Mouse (Mus musculus): ENCODE measurements at regions not wholly inside any gene's neighbourhood (a gene's known extent, or its start where the extent isn't known, plus 50 kb on each side); places are given as distances from the start of the nearest gene placed in this dataset.

GRCm38 (mm10) chr6:116896132-116896630, 179.5 kb upstream of the Tmem72 start:
- DNase-seq (ENCODE audit: low spot score in 2 of 2): no peak

DNA sequence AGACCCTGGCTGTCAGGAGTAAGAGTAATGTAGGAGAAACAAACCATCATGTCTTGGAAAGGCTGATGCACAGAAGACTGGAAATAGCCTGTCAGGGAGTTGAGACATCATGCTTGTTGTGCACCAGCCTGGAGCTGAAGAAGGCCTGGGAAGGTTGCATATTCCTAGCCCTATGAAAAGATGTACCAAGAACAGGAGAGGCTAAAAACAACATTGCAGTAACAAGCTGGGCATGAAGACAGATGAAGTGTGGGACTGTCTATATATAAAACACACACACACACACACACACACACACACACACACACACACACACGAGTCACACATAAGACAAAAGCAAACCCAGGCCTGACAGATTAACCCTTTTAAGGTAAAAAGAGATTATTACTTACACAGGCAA, 185.1 kb upstream of the Tmem72 start:
- peak; percentile 11 to 59 for DNase-seq (ENCODE audit: low spot score in 2 of 2)

DNA sequence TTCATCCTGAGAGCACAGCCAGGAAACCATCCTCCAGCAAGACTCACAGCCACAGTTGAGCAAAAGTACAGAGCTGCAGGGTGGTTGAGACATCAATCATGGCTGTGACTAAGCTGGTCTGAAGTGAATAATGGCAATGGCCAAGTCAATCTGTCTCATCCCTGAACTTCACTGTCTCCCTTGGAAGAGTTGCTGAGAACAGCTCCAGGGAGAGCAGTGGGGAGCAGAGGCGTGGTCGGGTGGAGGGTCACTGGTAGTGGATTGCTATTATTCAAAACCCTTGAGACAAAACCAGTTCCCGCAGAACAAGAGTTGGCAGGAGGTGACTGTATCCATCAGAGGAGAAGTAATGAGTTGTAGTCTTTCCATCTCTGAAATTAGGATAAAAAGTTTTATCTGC, 185.7 kb upstream of the Tmem72 start:
- no peak for DNase-seq (ENCODE audit: low spot score in 2 of 2)

DNA sequence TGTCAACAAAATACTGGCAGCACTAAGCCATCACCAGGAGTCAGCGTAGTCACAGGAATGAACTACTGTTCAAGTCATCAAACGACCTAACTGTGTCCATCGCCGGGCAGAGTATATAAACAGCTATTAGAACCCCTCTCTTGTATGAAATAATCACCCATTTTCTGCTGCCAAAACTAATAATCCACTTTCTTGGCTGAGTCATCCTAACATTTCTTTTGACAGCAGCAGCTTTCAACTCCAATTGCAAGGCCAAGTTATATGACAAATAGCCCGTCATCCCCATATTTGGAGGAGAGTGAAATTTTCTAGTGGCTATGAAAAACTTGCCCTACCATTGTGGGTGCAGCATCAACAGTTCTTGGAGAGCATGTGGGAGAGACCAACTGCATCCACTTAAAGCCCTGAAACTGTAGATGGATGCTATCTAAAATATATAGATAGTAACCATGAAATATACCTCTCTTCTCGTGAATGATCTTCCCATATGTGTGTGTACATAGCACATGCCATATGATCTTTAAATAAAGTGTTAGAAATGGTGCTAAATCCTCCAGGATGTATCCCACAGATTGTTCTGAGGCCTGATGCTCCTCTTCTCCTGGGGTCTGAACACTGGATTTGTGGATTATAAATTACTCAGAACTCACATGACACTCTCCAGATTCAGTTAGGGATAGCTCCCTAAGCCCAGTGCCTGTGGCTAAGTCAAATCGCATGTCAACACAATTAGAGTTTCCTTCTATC, 189.9 kb upstream of the Tmem72 start:
- peak; percentile 10 to 43 for DNase-seq (ENCODE audit: low spot score in 2 of 2)

DNA sequence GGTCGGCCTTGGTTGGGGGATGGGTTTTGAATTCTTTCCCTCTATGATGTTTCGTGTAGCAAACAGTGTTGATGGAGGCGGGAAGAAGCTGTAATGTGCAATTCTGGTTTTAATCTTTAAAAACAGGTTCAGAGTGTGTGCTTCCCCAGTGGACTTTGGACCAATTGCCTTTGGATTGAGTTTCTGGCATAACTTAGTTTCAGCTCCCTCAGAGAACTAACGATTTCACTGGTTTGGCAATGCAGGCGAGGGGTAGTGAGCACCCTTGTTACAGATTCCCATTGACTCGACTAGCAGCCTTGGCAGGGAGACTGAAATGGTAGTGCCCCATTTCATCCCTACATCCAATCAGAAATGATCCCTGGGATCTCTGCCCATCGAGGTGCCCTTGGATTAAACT, 193.9 kb upstream of the Tmem72 start:
- DNase-seq (ENCODE audit: low spot score in 2 of 2): no peak

GRCm38 (mm10) chr6:116912161-116912560, 195.4 kb upstream of the Tmem72 start:
- no peak for DNase-seq (ENCODE audit: low spot score in 2 of 2)

DNA sequence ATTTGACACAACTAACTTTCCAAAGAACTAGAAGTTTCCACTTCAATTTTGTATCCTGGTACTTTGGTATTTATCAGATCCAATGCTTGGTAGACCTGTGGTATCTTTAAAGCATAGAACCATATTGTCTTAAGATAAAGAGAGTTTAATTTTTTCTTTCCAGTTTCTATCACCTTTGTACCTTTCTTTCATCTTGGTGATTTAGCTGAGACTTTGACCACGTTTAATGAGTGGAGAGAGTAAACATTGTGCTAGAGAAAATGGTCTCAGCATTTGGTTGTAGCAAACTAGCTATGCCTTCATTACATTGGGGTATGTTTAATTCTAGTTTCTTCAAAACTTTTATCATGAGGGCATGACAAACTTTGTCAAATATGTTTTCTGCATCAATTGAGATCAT, 197.4 kb upstream of the Tmem72 start:
- no peak for DNase-seq (ENCODE audit: low spot score in 2 of 2)

GRCm38 (mm10) chr6:116935024-116935423, 218.3 kb upstream of the Tmem72 start:
- no peak for DNase-seq (ENCODE audit: low spot score in 2 of 2)

DNA sequence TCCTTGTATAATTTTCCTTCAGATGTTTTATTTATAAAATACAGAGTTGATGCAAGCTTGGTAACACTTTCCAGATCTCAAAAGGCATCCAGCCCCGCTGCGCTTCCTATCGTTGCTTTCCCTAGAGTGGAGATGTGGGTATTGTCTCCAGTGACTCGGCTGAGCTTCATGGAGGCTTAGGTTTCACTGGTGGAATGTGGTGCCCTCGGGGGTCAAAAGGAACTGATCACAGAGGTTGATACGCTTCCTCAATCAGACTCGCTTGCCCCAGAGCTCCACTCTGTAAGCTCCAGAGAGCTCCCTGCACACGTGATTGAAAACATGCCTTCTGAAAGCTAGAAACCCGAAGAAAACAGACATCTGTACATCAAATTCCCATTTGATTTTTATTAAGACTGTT, 224.9 kb upstream of the Tmem72 start:
- DNase-seq (ENCODE audit: low spot score in 2 of 2): no peak

DNA sequence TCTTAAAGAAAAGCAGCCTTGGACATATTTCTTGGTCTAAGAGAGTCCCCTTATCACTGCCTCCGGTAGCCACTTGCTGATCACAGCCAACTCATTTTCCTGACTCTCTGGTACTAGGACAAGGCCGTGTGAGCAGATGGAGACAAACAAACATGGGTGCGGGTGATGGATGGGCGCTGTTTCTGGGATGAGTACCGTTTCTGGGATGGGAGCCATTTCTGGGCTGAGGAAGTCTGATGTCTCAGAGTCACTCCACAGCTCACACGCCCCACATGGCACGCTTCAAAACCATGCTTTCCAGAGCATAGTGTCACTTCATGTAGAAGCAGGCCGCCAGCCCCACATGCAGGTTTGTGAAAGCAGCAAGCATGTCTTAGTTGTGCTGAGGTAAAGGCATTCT, 225.6 kb upstream of the Cxcl12 start:
- DNase-seq (ENCODE audit: low spot score in 2 of 2): no peak

GRCm38 (mm10) chr6:116946083-116946732, 222.1 kb upstream of the Cxcl12 start:
- DNase-seq (ENCODE audit: low spot score in 2 of 2): no peak

DNA sequence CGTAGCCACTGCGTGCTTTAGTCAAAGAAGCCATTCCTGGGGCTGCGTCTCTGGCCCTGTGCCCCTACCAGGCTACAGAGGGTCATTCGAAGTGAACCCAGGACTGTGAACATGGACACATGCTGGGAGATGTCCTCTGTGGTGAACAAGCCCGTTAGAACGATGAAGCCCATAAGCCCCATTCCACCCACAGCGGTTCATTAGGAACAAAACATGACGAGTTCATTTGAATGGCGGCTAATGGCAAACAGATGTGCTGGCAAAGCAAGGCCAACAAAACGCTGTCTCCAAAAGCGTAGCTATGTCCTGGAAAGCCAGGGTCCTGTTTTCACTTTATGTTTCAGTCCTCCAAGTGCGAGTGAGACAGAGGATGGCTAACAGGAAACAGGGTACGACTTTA, 208.7 kb upstream of the Cxcl12 start:
- no peak for DNase-seq (ENCODE audit: low spot score in 2 of 2)

- DNase-seq (ENCODE audit: low spot score in 2 of 2): no peak
Measured at GRCm38 (mm10) chr6:116960641-116961040, 207.7 kb upstream of the Cxcl12 start.

- no peak for DNase-seq (ENCODE audit: low spot score in 2 of 2)
Measured at GRCm38 (mm10) chr6:116966436-116966835, 201.9 kb upstream of the Cxcl12 start.

DNA sequence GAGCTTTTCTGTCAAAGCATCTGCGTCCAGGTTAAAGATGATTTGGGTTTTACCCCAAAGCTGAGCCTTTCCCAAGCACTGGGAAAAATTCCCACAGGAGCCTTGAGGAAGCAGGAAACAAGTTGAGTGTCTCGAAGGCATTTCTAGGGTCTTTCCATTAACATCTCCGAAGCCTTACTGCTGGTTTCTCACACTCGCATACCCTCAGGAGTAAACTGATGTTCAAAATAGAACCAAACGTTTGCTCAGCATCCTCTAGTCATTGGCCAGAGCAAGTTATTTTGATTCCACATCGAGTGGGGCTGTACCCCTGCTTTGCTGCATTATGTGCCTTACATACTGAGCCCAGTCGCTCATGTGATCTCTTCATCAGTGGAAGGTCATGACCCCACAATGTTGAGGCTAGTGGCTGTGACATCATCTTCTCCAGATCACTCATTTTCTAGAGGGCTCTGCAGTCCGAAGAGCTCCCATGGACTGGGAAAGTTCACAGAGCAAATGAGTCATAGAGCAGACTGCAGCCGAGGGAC, 198.9 kb upstream of the Cxcl12 start:
- DNase-seq (ENCODE audit: low spot score in 2 of 2): no peak

DNA sequence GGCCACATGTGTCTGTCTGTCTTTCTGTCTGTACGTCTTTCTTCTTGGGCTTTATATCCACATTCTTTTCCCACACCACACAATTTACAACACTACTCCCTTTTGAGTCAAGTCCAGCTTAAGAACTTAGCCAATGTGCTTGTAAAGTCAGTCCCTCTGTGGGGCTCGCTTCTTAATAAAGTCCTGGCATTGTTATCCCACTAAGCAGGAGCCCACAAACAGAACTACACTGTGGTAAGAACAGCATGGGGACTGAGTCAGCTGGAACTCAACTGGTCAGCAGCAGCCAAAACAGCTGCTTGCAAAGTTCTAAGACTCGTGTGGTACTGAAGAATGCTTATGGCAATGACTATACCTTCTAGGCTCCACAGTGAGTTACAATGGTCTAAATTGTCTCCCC, 193.5 kb upstream of the Cxcl12 start:
- no peak for DNase-seq (ENCODE audit: low spot score in 2 of 2)

DNA sequence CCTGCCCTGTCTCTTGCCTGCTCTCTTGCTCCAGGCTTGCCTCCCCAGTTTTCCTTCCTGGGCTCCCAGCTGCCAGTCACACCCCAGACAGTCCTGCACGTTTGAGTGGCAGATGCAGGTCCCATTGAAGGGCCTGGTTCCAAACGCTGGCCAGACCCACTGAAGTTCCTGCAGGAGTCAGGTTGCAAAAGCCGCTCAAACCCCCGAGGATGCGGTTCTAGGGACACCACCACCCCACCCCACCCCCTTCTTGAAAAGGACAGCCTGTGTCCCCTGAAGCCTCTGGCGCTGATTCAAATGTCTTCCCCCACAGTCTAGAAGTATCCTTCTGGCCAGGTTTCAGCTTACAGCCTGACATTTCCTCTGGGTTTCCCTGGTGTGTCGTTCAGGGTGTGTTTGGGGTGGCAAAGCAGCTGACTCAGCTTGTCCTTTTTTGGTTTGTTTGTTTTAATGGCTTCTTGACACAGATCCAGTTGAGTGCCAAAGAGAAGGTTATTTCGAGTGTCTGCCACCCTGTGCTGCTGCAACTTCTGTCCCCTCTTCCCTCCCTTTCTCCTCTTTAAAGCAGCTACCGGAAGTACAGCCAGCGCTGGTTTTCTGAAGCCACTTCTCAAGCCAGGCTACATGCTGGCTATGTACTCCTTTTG, 187.9 kb upstream of the Cxcl12 start:
- no peak for DNase-seq (ENCODE audit: low spot score in 2 of 2)

GRCm38 (mm10) chr6:116985147-116985737, 183.1 kb upstream of the Cxcl12 start:
- no peak for DNase-seq (ENCODE audit: low spot score in 2 of 2)

GRCm38 (mm10) chr6:116986266-116987000, 181.9 kb upstream of the Cxcl12 start:
- DNase-seq (ENCODE audit: low spot score in 2 of 2): no peak

- DNase-seq (ENCODE audit: low spot score in 2 of 2): no peak
Measured at GRCm38 (mm10) chr6:116987243-116987642, 181.1 kb upstream of the Cxcl12 start.

DNA sequence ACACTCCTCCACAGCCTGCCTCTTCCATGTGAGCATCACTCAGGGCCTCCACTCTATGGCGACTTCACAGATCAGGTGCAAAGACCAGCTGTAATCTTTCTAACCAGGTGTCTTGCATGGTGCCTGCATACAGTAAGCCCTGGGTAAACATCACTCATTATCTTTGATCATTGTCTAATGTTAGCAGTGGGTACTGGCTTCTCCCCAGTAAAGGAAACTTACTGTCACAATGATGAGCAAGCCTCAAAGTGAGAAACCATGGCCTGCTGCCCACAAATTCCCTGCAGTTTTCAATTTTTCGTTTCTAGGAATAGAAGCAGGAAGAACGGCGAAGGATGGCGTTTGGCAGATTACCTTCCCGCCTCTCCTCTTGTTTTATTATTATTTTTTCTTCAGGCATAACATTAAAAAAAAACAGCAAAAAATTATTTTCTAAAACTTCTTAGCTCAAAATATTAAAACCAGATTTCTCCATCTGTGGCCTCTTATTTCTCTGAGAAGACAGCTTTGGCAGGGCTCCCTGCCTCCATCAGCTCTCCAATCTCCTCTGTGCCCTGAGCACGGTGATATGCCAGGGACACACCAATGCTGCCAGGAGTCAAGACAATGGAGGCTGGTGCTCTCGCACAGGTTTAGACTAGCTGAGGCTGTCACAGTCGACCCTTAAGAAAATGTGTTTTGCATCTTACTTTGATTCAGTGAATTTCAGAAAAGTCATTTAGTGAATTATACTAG, 169.2 kb upstream of the Cxcl12 start:
- peak; percentile 48 to 53 for DNase-seq (ENCODE audit: low spot score in 2 of 2)

Measured in frontal cortex, postnatal 36 days (tissue).